Mouse (Mus musculus): ENCODE data around the gene Slc22a22. TPM values are rescaled to one million over a fixed set of nuclear protein-coding genes. Genes with fewer than 3 reads are reported as not detected.
A peak's percentile ranks its signal among the peaks of the same experiment; 100 is the strongest.
"Not testable (repeated sequence)": the region's sequence is repeated elsewhere in the genome, so short reads cannot be mapped to it uniquely, and the experiment has no call there.

Slc22a22 gene
- total and polyA plus RNA-seq, 2 experiments from 2014 or later: not detected

DNA sequence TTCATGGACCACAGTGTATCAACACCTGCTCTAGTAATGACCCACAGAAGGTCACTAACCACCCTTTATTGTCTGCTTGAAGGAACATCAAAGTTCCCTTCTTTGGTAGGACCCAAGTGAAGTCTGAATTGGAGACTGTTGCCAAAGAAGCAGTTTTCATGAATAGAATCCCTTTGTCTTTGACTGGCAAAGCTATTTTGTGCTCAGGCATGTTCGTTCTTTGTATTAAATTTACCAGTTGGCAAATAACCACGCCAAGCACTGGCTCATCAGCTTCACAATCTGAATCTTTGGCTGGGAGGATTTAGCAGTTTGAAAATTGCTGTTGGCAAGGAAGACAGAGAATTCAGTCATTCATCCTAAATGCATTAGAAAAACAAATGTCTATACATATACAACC, 160.9 kb downstream of the Slc22a22 start:
- 44% methylated on average over 2 of the region's 2 CpGs for WGBS
- Histone ChIP-seq H3K27me3 (ENCODE audit: insufficient read depth, low read length) (no peaks in the 10 kb centered on the region), H3K27ac (no peak overlapping the region), H3K9me3 (ENCODE audit: low read length) (no peaks in the 10 kb centered on the region), H3K9ac (replicated peaks; ENCODE audit: low read length) (no peak overlapping the region), H3K4me1 (ENCODE audit: insufficient read depth, low read length) (no peaks in the 10 kb centered on the region), H3K4me3 (ENCODE audit: low read length) (no peak overlapping the region), H3K36me3 (ENCODE audit: insufficient read depth, low read length) (no peaks in the 10 kb centered on the region), H3K4me2 (ENCODE audit: low read depth, low read length) (no peak overlapping the region)
- no peak for ATAC-seq
- no peak for DNase-seq (ENCODE audit: low spot score)
- TF ChIP-seq CTCF (IDR thresholded peaks at IDR 0.05; ENCODE audit: low read depth): no peak

DNA sequence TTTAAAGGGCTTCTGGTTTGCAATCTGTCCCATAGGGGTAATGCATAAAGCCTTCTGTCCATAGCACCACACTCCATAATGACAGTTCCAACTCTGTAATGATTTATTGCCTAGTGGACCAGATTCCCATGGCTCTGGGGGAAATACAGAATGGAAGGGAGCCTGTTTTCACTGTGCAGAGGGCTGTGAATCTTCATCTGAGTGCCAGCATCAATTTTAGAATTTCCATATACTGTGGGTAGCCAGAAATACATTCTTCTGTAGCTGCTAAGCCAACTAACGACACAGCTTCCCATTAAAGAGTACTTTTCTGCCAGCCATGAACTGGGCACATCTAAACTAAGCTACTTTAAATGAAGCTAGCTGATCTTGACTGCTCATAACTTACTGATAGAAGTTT, 174.7 kb downstream of the Slc22a22 start:
- Histone ChIP-seq H3K36me3 (ENCODE audit: insufficient read depth, low read length) (no peaks in the 10 kb centered on the region), H3K4me1 (ENCODE audit: insufficient read depth, low read length) (no peaks in the 10 kb centered on the region), H3K27me3 (ENCODE audit: insufficient read depth, low read length) (no peaks in the 10 kb centered on the region), H3K4me2 (ENCODE audit: low read depth, low read length) (no peak overlapping the region), H3K27ac (no peak overlapping the region), H3K4me3 (ENCODE audit: low read length) (no peak overlapping the region), H3K9ac (replicated peaks; ENCODE audit: low read length) (no peak overlapping the region), H3K9me3 (ENCODE audit: low read length) (no peaks in the 10 kb centered on the region)
- WGBS: 73% methylated on average over 1 of the region's 1 CpGs
- ATAC-seq (no peak), DNase-seq (ENCODE audit: low spot score) (peak; percentile 6)
- no peak for TF ChIP-seq CTCF (IDR thresholded peaks at IDR 0.05; ENCODE audit: low read depth)

DNA sequence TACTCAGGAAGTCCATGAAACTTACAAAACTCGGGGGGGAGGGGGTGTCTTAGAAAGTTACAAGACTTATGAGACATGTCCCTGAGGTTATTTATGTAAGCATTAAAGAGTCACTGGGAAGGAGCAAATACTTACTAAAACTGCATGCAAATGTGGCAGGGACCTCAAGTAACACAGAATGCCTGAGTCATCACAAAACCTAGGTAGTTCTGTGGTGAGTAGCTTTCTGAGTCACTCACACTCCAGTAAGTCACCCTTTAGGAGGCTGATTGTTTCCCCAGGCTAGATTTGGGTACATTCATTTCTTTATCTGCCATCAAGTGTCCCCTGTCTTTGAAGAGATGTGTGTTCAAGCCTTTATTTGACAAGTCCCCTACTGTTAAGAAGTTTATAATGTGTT, 198.9 kb downstream of the Slc22a22 start:
- WGBS: 63% methylated on average over 1 of the region's 1 CpGs
- Histone ChIP-seq H3K9me3 (ENCODE audit: low read length) (no peaks in the 10 kb centered on the region), H3K9ac (replicated peaks; ENCODE audit: low read length) (no peak overlapping the region), H3K4me2 (ENCODE audit: low read depth, low read length) (no peak overlapping the region), H3K27me3 (ENCODE audit: insufficient read depth, low read length) (no peaks in the 10 kb centered on the region), H3K27ac (no peak overlapping the region), H3K36me3 (ENCODE audit: insufficient read depth, low read length) (no peaks in the 10 kb centered on the region), H3K4me1 (ENCODE audit: insufficient read depth, low read length) (no peaks in the 10 kb centered on the region), H3K4me3 (ENCODE audit: low read length) (no peak overlapping the region)
- ATAC-seq: no peak
- DNase-seq (ENCODE audit: low spot score): no peak
- no peak for TF ChIP-seq CTCF (IDR thresholded peaks at IDR 0.05; ENCODE audit: low read depth)

DNA sequence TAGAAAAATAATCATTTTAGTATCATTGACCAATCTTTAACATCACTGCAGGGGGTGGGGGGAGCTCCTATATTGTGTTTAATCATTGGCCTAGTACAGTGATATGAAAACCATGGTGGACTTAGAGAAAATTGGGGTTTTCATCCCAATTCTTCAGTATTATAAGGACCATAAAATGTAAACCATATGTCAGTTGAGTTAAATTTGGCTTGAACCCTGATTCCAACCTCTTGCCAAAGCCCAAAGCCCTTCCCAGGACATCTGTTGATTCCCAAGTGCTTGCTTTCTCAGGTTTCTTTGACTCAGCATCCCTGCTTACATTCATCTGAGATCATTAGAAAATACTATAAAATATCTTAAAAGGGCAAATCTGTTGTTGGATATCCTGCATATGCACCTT, 201.0 kb downstream of the Slc22a22 start:
- Histone ChIP-seq H3K9me3 (ENCODE audit: low read length) (no peaks in the 10 kb centered on the region), H3K4me3 (ENCODE audit: low read length) (no peak overlapping the region), H3K27me3 (ENCODE audit: insufficient read depth, low read length) (no peaks in the 10 kb centered on the region), H3K27ac (no peak overlapping the region), H3K36me3 (ENCODE audit: insufficient read depth, low read length) (no peaks in the 10 kb centered on the region), H3K4me2 (ENCODE audit: low read depth, low read length) (no peak overlapping the region), H3K9ac (replicated peaks; ENCODE audit: low read length) (no peak overlapping the region), H3K4me1 (ENCODE audit: insufficient read depth, low read length) (no peaks in the 10 kb centered on the region)
- DNase-seq (ENCODE audit: low spot score) (no peak), ATAC-seq (no peak)
- no peak for TF ChIP-seq CTCF (IDR thresholded peaks at IDR 0.05; ENCODE audit: low read depth)

DNA sequence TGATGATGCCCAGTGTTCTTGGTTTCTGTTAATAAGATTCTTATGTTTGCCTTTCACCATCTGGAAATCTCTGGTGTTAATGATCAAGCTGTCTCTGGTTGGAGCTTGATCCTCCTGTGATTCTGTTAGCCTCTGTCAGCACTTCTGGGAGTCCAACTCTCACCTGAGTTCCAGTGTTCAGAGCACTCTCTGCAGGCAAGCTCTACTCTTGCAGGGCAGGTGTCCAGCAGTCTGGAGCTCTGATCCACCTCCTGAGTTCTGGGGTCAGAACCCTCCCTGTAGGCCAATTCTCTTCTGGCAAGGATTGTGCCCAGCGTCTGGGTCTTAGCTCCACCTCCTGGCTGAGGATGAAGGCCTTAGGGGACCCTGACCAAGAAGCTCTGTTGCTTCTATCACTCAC, 237.4 kb downstream of the Slc22a22 start:
- H3K4me1 ChIP-seq (ENCODE audit: insufficient read depth, low read length); H3K36me3 ChIP-seq (ENCODE audit: insufficient read depth, low read length); H3K4me2 ChIP-seq (ENCODE audit: low read depth, low read length); H3K9me3 ChIP-seq (ENCODE audit: low read length); H3K9ac ChIP-seq (replicated peaks; ENCODE audit: low read length); H3K4me3 ChIP-seq (ENCODE audit: low read length); ATAC-seq; DNase-seq (ENCODE audit: low spot score); H3K27ac ChIP-seq; H3K27me3 ChIP-seq (ENCODE audit: insufficient read depth, low read length): not testable (repeated sequence)
- 86% methylated on average over 1 of the region's 1 CpGs for WGBS

DNA sequence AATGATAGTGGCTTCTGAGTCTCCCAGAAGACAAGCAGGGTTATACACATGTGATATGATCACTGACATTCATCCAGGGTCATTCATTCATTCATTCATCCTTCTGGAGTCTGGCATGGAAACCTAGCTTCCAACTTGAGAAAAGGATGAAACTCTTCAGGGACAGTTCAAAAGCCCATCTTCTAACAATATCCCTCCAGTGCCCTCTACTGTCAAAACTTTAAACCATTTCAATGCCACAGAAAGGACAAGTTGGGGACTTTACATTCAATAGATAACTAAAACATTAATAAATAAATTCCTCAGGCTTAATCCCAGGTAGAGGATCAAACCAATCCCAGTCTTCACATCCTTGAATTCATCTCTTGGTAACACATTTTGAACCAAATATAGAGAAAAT, 247.0 kb downstream of the Slc22a22 start:
- Histone ChIP-seq H3K4me2 (ENCODE audit: low read depth, low read length) (no peak overlapping the region), H3K27me3 (ENCODE audit: insufficient read depth, low read length) (no peaks in the 10 kb centered on the region), H3K9me3 (ENCODE audit: low read length) (no peaks in the 10 kb centered on the region), H3K27ac (no peak overlapping the region), H3K9ac (replicated peaks; ENCODE audit: low read length) (no peak overlapping the region), H3K36me3 (ENCODE audit: insufficient read depth, low read length) (no peaks in the 10 kb centered on the region), H3K4me1 (ENCODE audit: insufficient read depth, low read length) (no peaks in the 10 kb centered on the region), H3K4me3 (ENCODE audit: low read length) (no peak overlapping the region)
- peak; percentile 47 for TF ChIP-seq CTCF (IDR thresholded peaks at IDR 0.05; ENCODE audit: low read depth)
- DNase-seq (ENCODE audit: low spot score) (no peak), ATAC-seq (no peak)

DNA sequence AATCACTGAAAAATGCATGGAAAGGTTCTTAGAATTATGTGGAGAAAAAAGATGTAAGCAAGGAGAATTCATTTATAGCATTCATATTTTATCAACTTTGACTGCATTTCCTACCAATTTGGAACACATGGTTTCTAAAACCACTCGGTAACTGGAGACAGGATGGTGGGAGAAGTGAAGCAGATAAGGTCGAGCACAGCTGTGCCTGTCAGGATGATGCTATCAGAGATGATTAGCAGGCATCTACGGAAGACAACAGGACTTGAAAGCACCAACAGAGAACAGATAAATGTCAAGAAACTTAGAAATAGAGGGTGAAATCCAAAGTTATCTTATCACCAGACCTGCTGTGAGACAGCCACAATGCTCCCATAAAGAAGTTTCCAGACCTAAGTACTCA, 272.1 kb downstream of the Slc22a22 start:
- Histone ChIP-seq H3K36me3 (ENCODE audit: insufficient read depth, low read length) (no peaks in the 10 kb centered on the region), H3K9me3 (ENCODE audit: low read length) (no peaks in the 10 kb centered on the region), H3K9ac (replicated peaks; ENCODE audit: low read length) (no peak overlapping the region), H3K27me3 (ENCODE audit: insufficient read depth, low read length) (no peaks in the 10 kb centered on the region), H3K4me2 (ENCODE audit: low read depth, low read length) (no peak overlapping the region), H3K4me1 (ENCODE audit: insufficient read depth, low read length) (no peaks in the 10 kb centered on the region), H3K4me3 (ENCODE audit: low read length) (no peak overlapping the region), H3K27ac (no peak overlapping the region)
- ATAC-seq (no peak), DNase-seq (ENCODE audit: low spot score) (no peak)
- no peak for TF ChIP-seq CTCF (IDR thresholded peaks at IDR 0.05; ENCODE audit: low read depth)
- WGBS: 59% methylated on average over 3 of the region's 3 CpGs

Data from hindbrain, postnatal 0 days (tissue).